Mouse (Mus musculus) right cerebral cortex, postnatal 14 days (tissue): ENCODE measurements around the gene Ctag2.

Experiments used
- DNase-seq: peaks from one replicate; pipeline ENCODE4 v3.0.0; 2022

Ctag2 gene

DNA sequence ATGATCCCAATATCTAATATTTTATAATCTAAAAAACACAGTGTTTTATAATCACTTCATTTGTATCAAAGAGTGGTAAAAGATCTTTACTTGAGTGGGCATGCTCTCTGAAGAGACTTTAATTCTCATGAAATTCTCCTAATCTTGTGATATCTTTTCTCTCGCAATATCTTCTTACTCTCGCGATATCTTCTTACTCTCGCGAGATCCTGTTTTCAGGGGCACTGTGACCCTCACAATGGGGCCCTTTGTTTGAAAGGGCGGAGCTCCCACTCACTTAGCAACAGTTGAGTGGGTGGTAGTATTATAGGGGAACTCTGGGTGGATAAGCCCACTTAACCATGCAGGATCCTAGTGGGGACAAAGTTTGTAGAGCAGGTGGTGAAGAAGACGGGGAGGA is at the start of gene Ctag2:
Gene Ctag2 (plus strand): TSS at position 301 of the 400 bp plus-strand sequence.
- no peak for DNase-seq
